Mouse (Mus musculus) ES-E14 (cell line): ENCODE measurements around the gene B3galnt2.
"Not testable (repeated sequence)": the region's sequence is repeated elsewhere in the genome, so short reads cannot be mapped to it uniquely, and the experiment has no call there.

Experiments used
- CHD2 ChIP-seq: IDR thresholded peaks from 2 replicates; pipeline ENCODE4 v1.6.1; 2014; ENCODE audit warnings: mild to moderate bottlenecking, low read depth, low read length, inconsistent platforms
- HCFC1 ChIP-seq: IDR thresholded peaks from 2 replicates; pipeline ENCODE4 v1.6.1; 2012; ENCODE audit warnings: low read length, inconsistent platforms, borderline replicate concordance; ENCODE audit not compliant: insufficient read depth
- MAFK ChIP-seq: IDR thresholded peaks from 2 replicates; pipeline ENCODE4 v1.6.1; 2014; ENCODE audit warnings: mild to moderate bottlenecking, low read depth, low read length, inconsistent platforms; ENCODE audit not compliant: insufficient read depth
- ZC3H11A ChIP-seq: IDR thresholded peaks from 2 replicates; pipeline ENCODE4 v1.6.1; 2012; ENCODE audit warnings: low read depth, mild to moderate bottlenecking, inconsistent platforms, low read length, borderline replicate concordance
- ZNF384 ChIP-seq: IDR thresholded peaks from 2 replicates; pipeline ENCODE4 v1.6.1; 2012; ENCODE audit warnings: low read depth, low read length, inconsistent platforms

DNA sequence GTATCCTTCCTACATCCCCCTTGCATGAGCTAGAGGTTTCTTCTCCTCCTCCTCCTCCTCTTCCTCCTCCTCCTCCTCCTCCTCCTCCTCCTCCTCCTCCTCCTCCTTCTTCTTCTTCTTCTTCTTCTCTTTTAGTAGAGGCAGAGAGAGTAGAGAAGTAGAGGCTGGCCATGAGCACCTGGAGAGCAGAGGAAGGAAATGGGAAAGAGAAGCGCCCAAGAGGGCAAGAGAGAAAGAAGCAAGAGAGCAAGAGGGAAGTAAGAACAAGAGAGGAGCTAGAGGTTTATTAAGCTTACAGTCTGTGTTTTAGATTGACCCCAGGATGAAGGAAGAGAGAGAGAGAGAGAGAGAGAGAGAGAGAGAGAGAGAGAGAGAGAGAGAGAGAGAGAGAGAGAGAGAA, 27.6 kb downstream of the B3galnt2 start:
- not testable (repeated sequence) for TF ChIP-seq MAFK, ZNF384, ZC3H11A, HCFC1, CHD2
